Mouse (Mus musculus) CH12.LX (cell line): ENCODE measurements around the gene Naa25. TPM values are rescaled to one million over a fixed set of nuclear protein-coding genes. Genes with fewer than 3 reads are reported as not detected.
A peak's percentile ranks its signal among the peaks of the same experiment; 100 is the strongest.

Experiments used
- DNase-seq: peaks from one replicate; pipeline ENCODE4 v3.0.0-alpha.2; 2013; ENCODE audit errors: extremely low read depth
- H3K27ac ChIP-seq: 2 replicates; pipeline ENCODE4 v1.5.1; 2012; ENCODE audit warnings: low read depth, mild to moderate bottlenecking, control low read depth, moderate library complexity; ENCODE audit not compliant: insufficient read depth
- H3K27me3 ChIP-seq: replicated peaks from 2 replicates; pipeline ENCODE3; 2012; ENCODE audit warnings: inconsistent platforms
- H3K36me3 ChIP-seq, 2 experiments: replicated peaks in 1 of 2; 2 replicates each; pipeline versions ENCODE3 to v1.6.1; 2012; ENCODE audit warnings: inconsistent platforms in 1 of 2, low read length in 1 of 2, mild to moderate bottlenecking in 1 of 2, mixed read lengths in 1 of 2, moderate library complexity in 1 of 2; ENCODE audit not compliant: control insufficient read depth in 1 of 2, insufficient read depth in 1 of 2
- H3K4me1 ChIP-seq, 2 experiments: 2 replicates each; pipeline ENCODE4 v1.6.1; 2012; ENCODE audit warnings: inconsistent platforms in 1 of 2, moderate library complexity in 1 of 2; ENCODE audit not compliant: insufficient read depth in 2 of 2, control insufficient read depth in 1 of 2
- H3K4me2 ChIP-seq: 2 replicates; pipeline ENCODE4 v1.6.1; 2012; ENCODE audit warnings: low read depth, mild to moderate bottlenecking, control low read depth; ENCODE audit not compliant: poor library complexity, insufficient read depth, severe bottlenecking
- H3K4me3 ChIP-seq, 3 experiments: fragments of 150-350 bp in 1 of 3; sonication (generic) in 1 of 3; replicated peaks in 1 of 3; 2 replicates each; pipeline versions ENCODE3 to v1.5.1; 2011 to 2012; ENCODE audit warnings: low read depth in 2 of 3, low read length in 2 of 3, mild to moderate bottlenecking in 2 of 3, moderate library complexity in 2 of 3, control low read depth in 1 of 3, improper control_type of control experiment in 1 of 3, inconsistent platforms in 1 of 3, mixed read lengths in 1 of 3; ENCODE audit not compliant: poor library complexity in 1 of 3
- H3K79me2 ChIP-seq: replicated peaks from 2 replicates; pipeline ENCODE4 v1.6.1; 2012; ENCODE audit warnings: mild to moderate bottlenecking, moderate library complexity; ENCODE audit not compliant: control insufficient read depth, poor library complexity, insufficient read depth, severe bottlenecking; ENCODE audit errors: extremely low read depth
- H3K9ac ChIP-seq: 2 replicates; pipeline ENCODE4 v1.6.1; 2012; ENCODE audit warnings: low read depth, mild to moderate bottlenecking, control low read depth, moderate library complexity; ENCODE audit not compliant: insufficient read depth
- H3K9me3 ChIP-seq: replicated peaks from 2 replicates; pipeline ENCODE3; 2012; ENCODE audit warnings: low read length, inconsistent platforms, mixed read lengths
- CHD1 ChIP-seq: IDR thresholded peaks from 2 replicates; pipeline ENCODE4 v1.6.1; 2012; ENCODE audit warnings: low read depth, low read length, improper control_type of control experiment, inconsistent platforms
- ELF1 ChIP-seq: IDR thresholded peaks from 2 replicates; pipeline ENCODE4 v1.6.1; 2014; ENCODE audit warnings: low read depth, mild to moderate bottlenecking, inconsistent platforms, low read length, improper control_type of control experiment
- GABPA ChIP-seq: IDR thresholded peaks from 2 replicates; pipeline ENCODE4 v1.6.1; 2012; ENCODE audit warnings: low read depth, low read length, improper control_type of control experiment, inconsistent platforms; ENCODE audit not compliant: insufficient replicate concordance
- HCFC1 ChIP-seq: IDR thresholded peaks from 2 replicates; pipeline ENCODE4 v1.6.1; 2012; ENCODE audit warnings: low read depth, mild to moderate bottlenecking, inconsistent platforms, low read length, improper control_type of control experiment
- MAFK ChIP-seq: IDR thresholded peaks from 2 replicates; pipeline ENCODE4 v1.6.1; 2011; ENCODE audit warnings: low read length, improper control_type of control experiment; ENCODE audit not compliant: insufficient replicate concordance
- MAX ChIP-seq: IDR thresholded peaks from 2 replicates; pipeline ENCODE4 v1.6.1; 2011; ENCODE audit warnings: low read length, improper control_type of control experiment
- MYC ChIP-seq: IDR thresholded peaks from 2 replicates; pipeline ENCODE4 v1.6.1; 2011; ENCODE audit warnings: low read depth, mild to moderate bottlenecking, improper control_type of control experiment, low read length
- NELFE ChIP-seq: IDR thresholded peaks from 2 replicates; pipeline ENCODE4 v1.6.1; 2011; ENCODE audit warnings: low read depth, low read length, improper control_type of control experiment
- RAD21 ChIP-seq: IDR thresholded peaks from 2 replicates; pipeline ENCODE4 v1.6.1; 2011; ENCODE audit warnings: low read depth, mild to moderate bottlenecking, low read length, improper control_type of control experiment, moderate library complexity
- TCF12 ChIP-seq: IDR thresholded peaks from 2 replicates; pipeline ENCODE4 v1.6.1; 2014; ENCODE audit warnings: low read depth, mild to moderate bottlenecking, inconsistent platforms, low read length, improper control_type of control experiment
- ZKSCAN1 ChIP-seq: IDR thresholded peaks from 2 replicates; pipeline ENCODE4 v1.6.1; 2012; ENCODE audit warnings: low read depth, inconsistent platforms, low read length, improper control_type of control experiment, borderline replicate concordance
- ZMIZ1 ChIP-seq: IDR thresholded peaks from 2 replicates; pipeline ENCODE4 v1.6.1; 2012; ENCODE audit warnings: low read depth, mild to moderate bottlenecking, inconsistent platforms, low read length, improper control_type of control experiment
- dilution Hi-C: fragments of 300-500 bp; cut with MboI; formaldehyde crosslinking; loops from 2 replicates; pipeline ENCODE4 v1.14.3; 2020; ENCODE audit warnings: low sequenced_read_pairs; ENCODE audit not compliant: extremely low pct_unique_long_range_greater_than_20kb, extremely low pct_ligation_motif_present
- in situ Hi-C: fragments of 300-500 bp; cut with MboI; formaldehyde crosslinking; loops from 3 replicates; pipeline ENCODE4 v1.14.3; 2019; ENCODE audit warnings: low sequenced_read_pairs, low pct_ligation_motif_present, low pct_unique_long_range_greater_than_20kb, mixed read lengths
- polyA plus RNA-seq: library from polyadenylated mRNA; unstranded; fragments of >175 nt; gene quantifications from 2 replicates; pipeline ENCODE4 v1.2.1, GENCODE M21; 2012; ENCODE audit warnings: low read depth; ENCODE audit not compliant: insufficient read length
- total RNA-seq, 2 experiments: library from RNA; depleted of rRNA; stranded (reverse); fragments of 300-350 nt in 1 of 2; fragments of >200 nt in 1 of 2; gene quantifications; 2 replicates each; pipeline ENCODE4 v1.2.3; 2012 to 2014

Naa25 gene
- total and polyA plus RNA-seq, 3 experiments, result 41.3 to 60.3 (median 59.7) TPM

GRCm38 (mm10) chr5:121387126-121387525 lies 10.6 kb upstream of the Naa25 start:
- TF ChIP-seq ZKSCAN1 (no peak), HCFC1 (no peak), MAX (no peak), TCF12 (no peak), MYC (no peak), GABPA (no peak), ELF1 (no peak), RAD21 (no peak)
- Histone ChIP-seq H3K4me1 (peaks cover 8 to 33% of the 10 kb centered on the region in 2 experiments), H3K36me3 (peaks cover 4 to 11% of the 10 kb centered on the region in 2 experiments), H3K4me3 (no peak overlapping the region), H3K4me2 (no peak overlapping the region), H3K9me3 (no peaks in the 10 kb centered on the region), H3K27me3 (no peaks in the 10 kb centered on the region), H3K79me2 (peaks cover 14% of the 10 kb centered on the region), H3K27ac (no peak overlapping the region), H3K9ac (no peak overlapping the region)
- in situ Hi-C loops, result no loop called here
- no peak for DNase-seq
- dilution Hi-C loops, result no loop called here

- Histone ChIP-seq H3K9me3 (no peaks in the 10 kb centered on the region), H3K79me2 (peaks cover 7% of the 10 kb centered on the region), H3K36me3 (no peaks in the 10 kb centered on the region)
- dilution Hi-C loops, result no loop called here
- TF ChIP-seq ZMIZ1, result no peak
- TF ChIP-seq CHD1, result no peak
- TF ChIP-seq MAX, result no peak
- TF ChIP-seq, all 38 proteins: peak for 0
- H3K4me1 ChIP-seq, result peaks cover 0 to 15% of the 10 kb centered on the region in 2 experiments; a peak in 2 of 4 replicates
- DNase-seq, result no peak
- in situ Hi-C loops, result no loop called here
- no peaks in the 10 kb centered on the region for H3K27me3 ChIP-seq
- no peak overlapping the region for H3K4me2 ChIP-seq
- H3K4me3 ChIP-seq, result no peak overlapping the region
- no peak overlapping the region for H3K27ac ChIP-seq
- peak overlapping the region; percentile 25; the same call in 1 of the 2 replicates for H3K9ac ChIP-seq
Observed at GRCm38 (mm10) chr5:121389106-121389505, 8.6 kb upstream of the Naa25 start.

GRCm38 (mm10) chr5:121389691-121390090 lies 8.0 kb upstream of the Naa25 start:
- DNase-seq, result no peak
- in situ Hi-C loops, result no loop called here
- H3K4me3 ChIP-seq, result no peak overlapping the region
- TF ChIP-seq GABPA (no peak), MAFK (peak; percentile 72; the same call in 1 of the 2 replicates), NELFE (no peak)
- no peaks in the 10 kb centered on the region for H3K27me3 ChIP-seq
- H3K4me1 ChIP-seq, result peaks cover 0 to 15% of the 10 kb centered on the region in 2 experiments; a peak in 2 of 4 replicates
- no peaks in the 10 kb centered on the region for H3K36me3 ChIP-seq
- dilution Hi-C loops, result no loop called here
- H3K79me2 ChIP-seq, result peaks cover 3% of the 10 kb centered on the region; the same call in 1 of the 2 replicates
- no peak overlapping the region; the same call in 1 of the 2 replicates for H3K4me2 ChIP-seq
- H3K9ac ChIP-seq, result peak overlapping the region; percentile 25; the same call in 1 of the 2 replicates
- no peak overlapping the region for H3K27ac ChIP-seq
- no peaks in the 10 kb centered on the region for H3K9me3 ChIP-seq
